In genomic region chr13:110902994-110903644, GRCm38 (mm10) we compare ENCODE assay signal across 7 mouse cellular contexts.
DNase-seq lines count a peak whose midpoint lies in the region; TF ChIP-seq lines count a peak whose summit lies in the region.

No protein-coding gene starts in this region.

- H3K9ac ChIP-seq in MEL (ENCODE audit: control insufficient read depth, low read depth, low read length, poor library complexity, severe bottlenecking): no peak overlapping the region
- no peak overlapping the region for H3K9ac ChIP-seq in liver, adult 2 months (ENCODE audit: low read depth, low read length)

- no peaks in the 10 kb centered on the region for H3K36me3 ChIP-seq in MEL (ENCODE audit: control insufficient read depth in 1 of 2, insufficient read depth in 2 of 2, low read length in 2 of 2)
- no peaks in the 10 kb centered on the region for H3K36me3 ChIP-seq in liver, adult 2 months (ENCODE audit: control insufficient read depth, insufficient read depth, low read length)

- no peak overlapping the region for H3K27ac ChIP-seq in MEL (ENCODE audit: control insufficient read depth, low read depth, low read length)
- 0 out of 2 replicates have a peak overlapping the region, but pooled peaks have one; percentile 34 for H3K27ac ChIP-seq in liver, adult 2 months (replicated peaks; ENCODE audit: insufficient read depth, low read depth, low read length)

- no peak for TF ChIP-seq POLR2A in MEL (IDR thresholded peaks at IDR 0.05; ENCODE audit: control insufficient read depth in 1 of 2, insufficient read depth in 1 of 2, low read depth in 1 of 2, low read length in 2 of 2, poor library complexity in 1 of 2)
- no peak for TF ChIP-seq POLR2A in liver, adult 2 months (IDR thresholded peaks at IDR 0.05; ENCODE audit: extremely low read depth, insufficient read depth, low read length)

- H3K4me3 ChIP-seq in MEL (ENCODE audit: control insufficient read depth in 1 of 2, insufficient read depth in 1 of 2, low read depth in 2 of 2, low read length in 2 of 2): no peak overlapping the region
- H3K4me3 ChIP-seq in liver, adult 2 months (ENCODE audit: insufficient read depth, low read depth, low read length): no peak overlapping the region

- H3K79me2 ChIP-seq in MEL (ENCODE audit: control insufficient read depth, insufficient read depth, low read length, poor library complexity): no peaks in the 10 kb centered on the region
- no peaks in the 10 kb centered on the region for H3K79me2 ChIP-seq in liver, adult 2 months (ENCODE audit: control insufficient read depth, insufficient read depth, low read length)

- 51% methylated on average over 7 of the region's 7 CpGs for WGBS in liver, adult 2 months

- no peaks in the 10 kb centered on the region for H3K4me1 ChIP-seq in MEL (ENCODE audit: control insufficient read depth in 1 of 2, insufficient read depth in 2 of 2, low read length in 2 of 2)
- H3K4me1 ChIP-seq in liver, adult 2 months (ENCODE audit: control insufficient read depth, insufficient read depth, low read length): peaks cover 4% of the 10 kb centered on the region; the same call in 1 of the 2 replicates

- no peaks in the 10 kb centered on the region for H3K9me3 ChIP-seq in MEL (replicated peaks; ENCODE audit: insufficient read depth, low read length)

- TF ChIP-seq CTCF in MEL (IDR thresholded peaks at IDR 0.05 in 2 of 3, conservative IDR thresholded peaks at IDR 0.05 in 1 of 3; ENCODE audit: control insufficient read depth in 1 of 3, insufficient read depth in 1 of 3, low read depth in 2 of 3, low read length in 3 of 3, poor library complexity in 1 of 3, severe bottlenecking in 1 of 3): no peak
- TF ChIP-seq CTCF in liver, adult 2 months (IDR thresholded peaks at IDR 0.05; ENCODE audit: low read depth, low read length): no peak

- no peak for TF ChIP-seq RAD21 in MEL (IDR thresholded peaks at IDR 0.05; ENCODE audit: low read depth, low read length)

- no peak for TF ChIP-seq EP300 in MEL (IDR thresholded peaks at IDR 0.05; ENCODE audit: low read depth in 1 of 2, low read length in 2 of 2)

- peak; percentile 76 for DNase-seq in MEL (ENCODE audit: low read depth, low spot score)
- peak; percentile 79 to 85 for DNase-seq in adrenal gland, adult (ENCODE audit: inconsistent age in 2 of 2, low spot score in 1 of 2)
- DNase-seq in gastrocnemius, postnatal 25 days: peak; percentile 84
- peak; percentile 84 for DNase-seq in kidney, adult 11 months
- DNase-seq in liver, adult 2 months (ENCODE audit: extremely low read depth, low read depth, low spot score): peak; percentile 53
- peak; percentile 52 for DNase-seq in ovary, adult 18-20 months (ENCODE audit: low spot score)
- DNase-seq in urinary bladder, postnatal 14 days (ENCODE audit: low spot score): peak; percentile 82

- no peaks in the 10 kb centered on the region for H3K27me3 ChIP-seq in MEL (ENCODE audit: control insufficient read depth in 1 of 2, insufficient read depth in 2 of 2, low read length in 2 of 2)
- no peaks in the 10 kb centered on the region for H3K27me3 ChIP-seq in liver, adult 2 months (ENCODE audit: control insufficient read depth, insufficient read depth, low read length)

TF ChIP-seq in MEL, 35 proteins besides CTCF, POLR2A, EP300 and RAD21:
- TF ChIP-seq NRF1 (IDR thresholded peaks at IDR 0.05; ENCODE audit: insufficient read depth, low read depth, low read length, poor library complexity, severe bottlenecking) (peak; percentile 65), POLR2AphosphoS5 (IDR thresholded peaks at IDR 0.05; ENCODE audit: borderline replicate concordance, low read depth, low read length) (no peak), USF2 (IDR thresholded peaks at IDR 0.05; ENCODE audit: borderline replicate concordance in 1 of 2, insufficient read depth in 1 of 2, low read depth in 1 of 2, low read length in 2 of 2) (no peak), BHLHE40 (IDR thresholded peaks at IDR 0.05; ENCODE audit: borderline replicate concordance, low read depth, low read length) (no peak), TAL1 (IDR thresholded peaks at IDR 0.05; ENCODE audit: low read length) (no peak), MAFK (IDR thresholded peaks at IDR 0.05; ENCODE audit: borderline replicate concordance, low read depth, low read length) (no peak), ZMIZ1 (IDR thresholded peaks at IDR 0.05; ENCODE audit: low read depth, low read length) (no peak), CHD1 (IDR thresholded peaks at IDR 0.05; ENCODE audit: low read depth, low read length) (no peak), MAX (IDR thresholded peaks at IDR 0.05; ENCODE audit: low read length) (0 out of 2 replicates have a peak, but pooled peaks have one; percentile 49), POLR2AphosphoS2 (IDR thresholded peaks at IDR 0.05; ENCODE audit: low read length) (no peak), MYC (IDR thresholded peaks at IDR 0.05; ENCODE audit: low read depth, low read length) (no peak), SMC3 (IDR thresholded peaks at IDR 0.05; ENCODE audit: low read depth, low read length) (no peak), MXI1 (IDR thresholded peaks at IDR 0.05; ENCODE audit: low read depth, low read length) (no peak), CHD2 (IDR thresholded peaks at IDR 0.05; ENCODE audit: low read length) (no peak), ZKSCAN1 (IDR thresholded peaks at IDR 0.05; ENCODE audit: low read depth, low read length) (no peak), GATA1 (IDR thresholded peaks at IDR 0.05; ENCODE audit: low read depth, low read length) (no peak), MYB (IDR thresholded peaks at IDR 0.05; ENCODE audit: low read depth, low read length) (no peak), JUND (IDR thresholded peaks at IDR 0.05; ENCODE audit: low read depth, low read length) (no peak), ELF1 (IDR thresholded peaks at IDR 0.05; ENCODE audit: low read depth, low read length) (0 out of 2 replicates have a peak, but pooled peaks have one; percentile 17), ZNF384 (IDR thresholded peaks at IDR 0.05; ENCODE audit: low read depth, low read length) (no peak)
TF ChIP-seq in MEL: peak in this region for 3.
